Mouse (Mus musculus) adrenal gland, postnatal 4 days (tissue): ENCODE measurements at regions not wholly inside any gene's neighbourhood (a gene's known extent, or its start where the extent isn't known, plus 50 kb on each side); places are given as distances from the start of the nearest gene placed in this dataset.

Source experiments
- DNase-seq, 2 experiments: peaks; one replicate each; pipeline ENCODE4 v3.0.0; 2021 to 2022; ENCODE audit warnings: low spot score in 2 of 2, mixed read lengths in 2 of 2

- DNase-seq, result no peak
These were observed 102.3 kb upstream of the Fut8 start for GRCm38 (mm10) chr12:77135661-77136060.

DNA sequence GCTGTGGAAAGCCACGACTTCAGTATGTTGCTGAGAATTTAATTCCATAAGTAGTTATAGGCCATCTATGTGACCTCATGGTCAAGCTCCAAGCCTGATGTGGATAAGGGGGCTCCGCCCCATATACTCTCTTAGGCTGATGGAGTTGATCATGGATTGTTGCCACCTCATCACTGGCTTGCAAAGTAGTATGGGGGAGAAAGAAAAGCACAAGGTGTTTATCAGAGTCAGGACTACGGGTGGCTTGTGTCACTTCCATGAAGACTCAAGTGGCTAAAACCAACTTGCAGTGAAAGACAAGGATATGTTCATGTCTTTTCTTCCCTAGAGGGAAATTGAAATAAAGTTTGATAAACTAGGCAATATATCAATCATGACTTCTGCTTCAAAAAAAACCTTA is 102.9 kb upstream of the Fut8 start:
- DNase-seq, result no peak

GRCm38 (mm10) chr12:77134306-77135010 is 103.5 kb upstream of the Fut8 start:
- DNase-seq, result no peak

GRCm38 (mm10) chr12:77133465-77134305 is 104.2 kb upstream of the Fut8 start:
- DNase-seq, result no peak

GRCm38 (mm10) chr12:77131328-77131727 is 106.6 kb upstream of the Fut8 start:
- DNase-seq, result no peak

DNA sequence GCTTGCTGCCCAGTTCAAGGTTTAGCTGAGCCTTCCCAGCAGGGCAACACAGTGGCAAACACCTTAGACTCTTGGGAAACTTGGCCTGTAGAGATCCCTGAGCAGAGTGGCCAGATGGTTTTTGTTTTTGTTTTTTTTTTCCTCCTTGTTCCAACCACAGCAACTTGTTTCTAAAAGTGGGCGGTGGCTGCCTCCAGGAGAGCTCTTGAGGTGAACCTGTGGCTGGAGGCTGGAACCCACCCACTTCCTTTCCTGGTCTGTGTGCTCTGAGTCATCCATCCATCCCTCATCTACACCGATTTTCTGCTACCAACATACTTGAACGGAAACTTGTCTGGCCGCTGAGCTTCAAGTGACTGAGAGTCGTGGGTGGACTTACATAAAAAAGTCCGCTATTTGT is 107.4 kb upstream of the Fut8 start:
- DNase-seq, result no peak

- no peak for DNase-seq
These were observed 113.7 kb upstream of the Fut8 start for GRCm38 (mm10) chr12:77124267-77124666.

DNA sequence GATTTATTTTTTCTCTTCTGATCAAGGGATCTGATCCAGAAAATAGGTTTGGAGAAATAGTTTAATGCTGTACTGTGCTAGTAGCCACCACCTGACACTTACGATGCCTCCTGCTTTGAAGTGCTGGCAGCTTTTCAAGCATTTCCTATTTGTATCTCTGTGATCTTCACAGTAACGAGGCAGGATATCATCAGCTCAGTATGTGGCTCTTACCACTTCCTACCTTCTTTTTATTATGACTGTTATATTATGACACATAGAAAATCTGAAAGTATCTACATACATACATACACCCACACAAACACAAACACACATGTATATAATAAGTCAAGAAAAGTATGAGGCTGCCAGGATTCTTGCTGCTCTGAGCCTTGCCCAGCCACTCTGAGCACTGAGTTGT is 124.4 kb upstream of the Fut8 start:
- DNase-seq, result no peak

DNA sequence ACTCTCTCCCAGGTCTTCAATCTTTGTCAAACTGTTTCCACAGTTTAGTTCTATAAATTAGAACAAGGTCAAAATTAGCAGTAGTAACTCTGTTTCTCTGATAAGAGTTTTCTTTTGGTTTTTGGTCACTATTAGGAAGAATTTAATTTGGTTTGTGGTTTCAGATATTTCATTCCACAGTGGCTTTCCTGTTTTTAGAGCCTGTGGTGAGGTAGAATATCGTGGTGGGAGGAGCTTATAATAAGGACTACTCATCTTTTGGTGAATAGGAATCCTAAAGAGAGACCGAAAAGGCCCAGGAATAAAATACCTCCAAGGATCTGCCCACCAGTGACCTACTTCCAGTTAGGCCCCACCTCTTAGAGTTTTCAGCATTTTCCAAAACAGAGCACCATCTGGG is 125.8 kb upstream of the Fut8 start:
- no peak for DNase-seq

- DNase-seq, result no peak
These were observed 130.7 kb upstream of the Fut8 start for GRCm38 (mm10) chr12:77107251-77107650.

DNA sequence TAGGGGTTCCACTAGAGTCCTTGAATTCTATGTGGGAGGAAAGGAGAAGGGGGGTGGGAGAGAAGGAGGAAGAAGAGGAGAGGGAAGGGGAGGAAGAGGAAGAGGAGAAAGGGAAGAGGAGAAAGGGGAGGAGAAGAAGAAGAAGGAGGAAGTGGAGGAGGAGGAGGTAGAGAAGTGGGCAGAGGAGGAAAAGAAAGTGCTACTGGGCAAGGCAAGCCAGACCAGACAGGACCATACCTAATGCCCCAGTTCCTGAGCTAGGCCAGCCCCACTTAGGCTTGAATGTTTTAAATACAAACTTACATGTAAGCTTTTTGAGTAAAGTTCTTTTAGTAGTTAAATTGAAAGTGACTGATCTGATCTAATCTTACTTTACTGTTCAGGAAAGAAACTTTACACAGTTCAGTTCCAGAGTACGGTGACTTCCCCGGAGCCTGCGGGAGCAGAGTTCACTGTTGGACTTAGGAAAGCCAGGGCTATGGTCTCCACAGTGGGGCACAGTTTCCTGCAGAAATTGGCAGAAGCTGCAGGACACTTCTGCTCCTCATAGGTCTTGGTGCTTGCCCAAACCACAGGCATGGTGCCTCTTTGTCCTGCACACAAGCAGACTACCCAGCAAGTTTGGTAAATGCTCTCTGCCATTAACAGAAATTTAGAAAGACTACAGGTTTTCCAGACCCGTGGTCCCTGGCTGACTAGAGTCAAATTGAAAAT is 131.9 kb upstream of the Fut8 start:
- no peak for DNase-seq

GRCm38 (mm10) chr12:77100482-77100881 is 137.4 kb upstream of the Fut8 start:
- DNase-seq, result no peak

DNA sequence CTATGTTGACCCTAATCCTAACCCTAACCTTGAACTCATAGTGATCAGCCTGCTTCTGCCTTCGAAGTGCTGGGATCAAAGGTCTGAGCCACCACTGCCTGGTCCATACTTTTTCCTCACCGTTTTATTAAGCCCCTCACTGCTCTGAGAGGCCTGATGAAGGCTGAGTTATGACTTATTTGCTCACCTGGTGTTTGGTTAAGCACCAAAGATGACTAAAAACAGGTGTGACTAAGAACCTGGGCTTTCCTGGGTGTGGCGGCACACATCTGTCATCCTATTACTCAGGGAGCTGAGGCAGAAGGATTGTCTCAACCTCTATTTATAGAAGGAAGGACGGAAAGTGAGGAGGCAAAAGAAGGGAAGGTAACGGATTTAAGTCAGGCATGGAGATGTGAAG is 137.5 kb upstream of the Max start:
- DNase-seq, result no peak

DNA sequence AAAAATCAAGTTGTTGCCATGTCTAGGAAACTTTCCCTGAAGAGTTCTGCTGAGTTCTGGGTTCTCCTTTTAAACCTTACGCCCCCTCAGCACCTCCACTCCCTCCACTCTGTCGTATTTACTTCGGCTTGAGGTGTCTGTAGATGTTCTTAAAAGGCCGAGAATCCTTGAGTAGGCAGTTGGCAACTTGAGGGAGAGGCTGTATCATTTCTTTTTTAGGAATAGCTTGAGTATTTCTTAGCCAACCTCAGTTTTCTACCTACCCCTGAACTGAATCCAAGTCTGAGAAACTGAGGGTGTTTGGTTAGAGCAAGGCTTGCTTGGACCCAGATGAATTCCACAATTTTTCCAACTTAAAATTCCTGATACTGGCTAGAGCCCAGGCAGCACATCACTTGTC is 136.8 kb upstream of the Max start:
- DNase-seq, result no peak

DNA sequence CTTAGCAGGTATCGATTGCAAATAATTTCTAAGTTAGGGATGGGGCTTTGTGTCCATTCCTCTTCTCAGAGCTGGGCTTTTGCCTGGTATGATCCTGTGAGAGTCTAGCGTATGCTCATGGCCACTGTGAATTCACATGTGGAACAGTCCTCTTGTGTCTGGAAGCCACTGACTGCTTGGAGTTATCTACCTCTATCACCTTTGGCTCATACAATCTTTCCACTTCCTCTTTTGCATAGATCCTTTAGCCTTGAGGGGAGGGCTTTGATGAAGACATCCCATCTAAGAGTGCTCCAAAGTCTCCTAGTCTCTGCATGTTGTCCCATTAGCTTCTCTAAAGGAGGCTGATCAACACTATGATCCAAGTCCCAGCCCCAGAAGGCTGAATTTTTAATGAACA is 135.8 kb upstream of the Max start:
- DNase-seq, result no peak

DNA sequence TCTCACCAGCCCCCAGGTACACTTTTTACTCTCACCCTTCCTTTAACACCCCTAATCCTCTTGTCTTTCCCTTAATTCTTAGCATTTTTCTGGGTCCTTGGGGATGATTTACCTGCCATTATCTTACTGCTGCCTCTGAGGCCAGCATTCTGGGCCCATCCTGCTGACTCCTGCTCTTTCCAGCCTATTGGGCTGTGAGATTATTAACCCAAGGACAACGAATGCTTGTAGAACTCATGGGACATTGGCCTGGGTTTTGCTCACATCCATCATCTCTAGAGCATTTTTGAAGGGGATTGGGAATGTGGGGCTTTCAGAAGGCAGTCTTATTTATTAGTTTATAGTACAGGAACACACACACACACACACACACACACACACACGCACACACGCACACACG is 134.5 kb upstream of the Max start:
- no peak for DNase-seq

DNA sequence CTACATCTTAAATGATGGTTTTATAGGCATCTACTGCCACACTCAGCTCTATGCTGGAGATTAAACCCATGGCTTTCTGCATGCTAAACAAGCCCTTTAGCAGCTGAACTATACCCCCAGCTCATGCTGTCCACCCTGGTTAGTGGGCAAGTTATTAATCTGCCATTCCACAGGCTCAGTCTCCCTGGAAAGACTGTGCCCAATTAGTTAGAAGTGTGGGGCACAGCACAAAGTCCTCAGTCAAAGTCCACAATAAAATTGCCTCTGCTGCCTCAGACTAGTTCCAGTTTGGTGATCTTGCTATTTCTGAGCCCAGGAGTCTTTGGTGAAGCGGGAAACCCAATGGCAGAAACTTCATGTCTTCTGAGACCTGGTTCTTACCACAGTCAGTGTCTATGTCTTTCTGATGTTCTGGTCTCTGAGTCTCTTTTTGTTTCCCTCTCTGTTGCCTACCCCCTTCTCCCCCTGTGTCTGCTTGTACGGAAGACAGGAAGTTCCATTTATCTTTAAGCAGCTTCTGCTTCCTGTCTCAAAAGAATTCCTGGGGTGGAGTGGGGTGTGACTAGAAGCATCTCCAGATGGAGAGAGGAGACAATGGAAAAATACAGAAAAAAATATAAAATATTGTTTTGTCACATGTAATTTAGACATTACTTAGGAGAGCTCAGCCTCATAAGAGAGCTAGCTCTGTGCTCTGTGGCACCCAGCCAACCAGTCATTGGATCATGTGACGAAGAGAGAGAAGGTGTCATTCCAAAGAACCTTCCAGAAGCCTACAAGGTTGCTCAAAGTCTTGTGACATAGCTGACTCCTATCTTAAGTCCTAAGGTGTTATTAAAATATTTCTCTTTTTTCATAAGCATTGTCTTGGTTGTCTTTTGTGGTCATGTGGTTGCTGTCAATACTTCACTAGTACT is 133.3 kb upstream of the Max start:
- DNase-seq, result no peak

- DNase-seq, result no peak
These were observed 132.2 kb upstream of the Max start for GRCm38 (mm10) chr12:77094168-77094567.

DNA sequence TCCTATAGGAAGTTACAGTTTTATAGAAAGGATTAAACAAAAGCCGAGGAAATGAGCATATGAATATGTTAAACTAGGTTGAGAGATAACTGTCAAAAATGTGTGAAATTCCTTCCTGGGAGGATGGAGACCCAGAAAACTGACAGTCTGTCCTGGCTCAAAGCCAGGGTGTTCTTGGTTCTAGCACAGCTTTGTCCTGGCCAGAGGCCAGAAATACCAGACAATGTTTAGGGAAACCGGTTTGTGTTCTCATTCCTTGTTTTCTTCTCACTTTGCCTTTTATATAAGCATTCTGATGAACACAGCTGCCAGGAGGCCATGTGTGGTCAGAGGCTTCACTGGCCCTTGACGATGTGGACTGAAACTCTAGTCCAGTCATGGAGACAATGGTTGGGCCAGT is 130.7 kb upstream of the Max start:
- DNase-seq, result no peak

GRCm38 (mm10) chr12:77092143-77092542 is 130.1 kb upstream of the Max start:
- DNase-seq, result no peak

GRCm38 (mm10) chr12:77091700-77092099 is 129.7 kb upstream of the Max start:
- no peak for DNase-seq
